Mouse (Mus musculus) bone marrow macrophage, adult 2 months (primary cell): ENCODE measurements around the gene Spata2l. TPM values are rescaled to one million over a fixed set of nuclear protein-coding genes. Genes with fewer than 3 reads are reported as not detected.
"Not testable (repeated sequence)": the region's sequence is repeated elsewhere in the genome, so short reads cannot be mapped to it uniquely, and the experiment has no call there.

ENCODE experiments used
- H3K27ac ChIP-seq: 2 replicates; pipeline ENCODE4 v1.5.1; 2012; ENCODE audit warnings: low read depth, low read length; ENCODE audit not compliant: insufficient read depth
- H3K4me1 ChIP-seq: 2 replicates; pipeline ENCODE4 v1.6.1; 2012; ENCODE audit warnings: low read length; ENCODE audit not compliant: control insufficient read depth, insufficient read depth
- H3K4me3 ChIP-seq: 2 replicates; pipeline ENCODE4 v1.5.1; 2012; ENCODE audit warnings: mild to moderate bottlenecking, low read length, moderate library complexity; ENCODE audit not compliant: insufficient read depth
- CTCF ChIP-seq: IDR thresholded peaks from 2 replicates; pipeline ENCODE4 v1.5.1; 2012; ENCODE audit warnings: low read depth, mild to moderate bottlenecking, low read length, moderate library complexity
- POLR2A ChIP-seq: IDR thresholded peaks from 2 replicates; pipeline ENCODE4 v1.6.1; 2012; ENCODE audit warnings: mild to moderate bottlenecking, low read depth, low read length, borderline replicate concordance
- polyA plus RNA-seq: library from polyadenylated mRNA; stranded (reverse); fragments of >200 nt; gene quantifications from 2 replicates; pipeline ENCODE4 v1.2.4, GENCODE M21; 2012; ENCODE audit not compliant: missing spikeins, insufficient read depth, insufficient read length

The Spata2l gene
- polyA plus RNA-seq, 1 experiment: 8.2 TPM

DNA sequence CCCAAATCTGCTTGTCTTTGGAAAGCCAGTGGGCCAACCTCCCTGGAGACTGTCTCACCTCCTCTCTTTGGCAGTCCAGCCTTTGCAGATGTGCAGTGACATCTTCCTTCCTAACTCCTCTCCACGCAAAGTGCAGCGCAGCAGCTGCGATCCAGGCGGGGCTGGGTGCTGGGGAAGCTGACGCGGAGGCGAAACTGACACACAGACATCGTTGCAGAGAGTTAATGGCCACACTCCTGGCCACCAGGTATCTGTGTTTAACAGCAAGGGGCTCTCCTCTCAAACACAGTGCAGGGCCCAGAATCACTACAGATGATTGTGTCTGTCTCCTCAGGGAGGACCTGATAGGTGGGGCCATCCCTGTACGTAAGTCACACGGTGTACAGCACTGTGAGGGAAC, 35.1 kb upstream of the Spata2l start:
- Histone ChIP-seq H3K4me1 (no peaks in the 10 kb centered on the region), H3K27ac (no peak overlapping the region), H3K4me3 (no peak overlapping the region)
- TF ChIP-seq CTCF (no peak), POLR2A (no peak)

DNA sequence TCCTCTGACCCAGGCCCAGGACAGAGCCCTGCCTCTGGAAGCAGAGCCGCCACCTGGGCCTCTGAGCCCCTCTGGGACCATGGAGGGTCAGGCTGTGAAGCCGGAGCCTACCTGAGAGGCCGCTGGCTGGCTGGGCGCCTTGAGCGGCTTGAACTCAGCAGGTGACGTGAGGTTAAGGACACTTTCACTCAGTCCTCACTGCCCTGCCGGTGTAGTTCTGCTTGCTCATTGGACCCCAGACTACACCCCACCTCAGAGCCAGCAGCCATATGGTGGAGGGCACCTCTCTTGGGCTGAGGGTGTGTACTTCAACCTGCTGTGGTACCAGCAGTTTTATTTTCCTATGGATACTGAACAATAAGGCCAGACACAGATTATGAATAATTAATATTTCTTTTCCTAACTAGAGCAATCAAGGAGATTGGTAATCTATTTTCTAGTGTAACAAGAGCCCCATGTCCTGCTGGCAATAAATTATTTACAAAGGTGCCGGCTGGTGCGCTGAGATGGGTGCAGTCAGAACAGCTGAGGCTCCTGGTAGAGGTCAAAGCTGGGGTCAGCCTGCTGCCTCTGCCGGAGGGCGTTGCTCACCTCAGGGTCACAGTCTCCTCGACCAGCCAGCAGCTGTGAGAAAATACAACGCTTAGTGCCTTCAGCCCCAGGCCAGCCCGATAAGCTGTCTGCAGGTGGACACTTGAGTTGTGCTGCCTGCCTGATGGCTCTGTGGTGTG, 32.1 kb upstream of the Spata2l start:
- no peak overlapping the region for H3K27ac ChIP-seq
- no peaks in the 10 kb centered on the region for H3K4me1 ChIP-seq
- H3K4me3 ChIP-seq: no peak overlapping the region
- TF ChIP-seq POLR2A (no peak), CTCF (no peak)

DNA sequence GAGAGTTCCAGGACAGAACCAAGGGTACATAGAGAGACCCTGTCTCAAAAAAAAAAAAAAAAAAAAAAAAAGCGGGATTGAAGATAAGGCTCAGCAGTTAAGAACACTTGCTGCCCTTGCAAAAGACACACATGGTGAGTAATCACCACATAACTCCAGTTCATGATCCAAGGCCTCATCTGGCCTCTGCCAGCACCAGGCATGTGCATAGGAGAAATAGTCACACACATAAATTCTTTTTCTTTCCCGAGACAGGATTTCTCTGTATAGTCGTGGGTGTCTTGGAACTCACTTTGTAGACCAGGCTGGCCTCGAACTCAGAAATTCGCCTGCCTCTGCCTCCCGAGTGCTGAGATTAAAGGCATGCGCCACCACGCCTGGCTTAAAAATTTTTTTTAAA, 21.6 kb upstream of the Spata2l start:
- not testable (repeated sequence) for H3K4me3 ChIP-seq, H3K27ac ChIP-seq, H3K4me1 ChIP-seq

DNA sequence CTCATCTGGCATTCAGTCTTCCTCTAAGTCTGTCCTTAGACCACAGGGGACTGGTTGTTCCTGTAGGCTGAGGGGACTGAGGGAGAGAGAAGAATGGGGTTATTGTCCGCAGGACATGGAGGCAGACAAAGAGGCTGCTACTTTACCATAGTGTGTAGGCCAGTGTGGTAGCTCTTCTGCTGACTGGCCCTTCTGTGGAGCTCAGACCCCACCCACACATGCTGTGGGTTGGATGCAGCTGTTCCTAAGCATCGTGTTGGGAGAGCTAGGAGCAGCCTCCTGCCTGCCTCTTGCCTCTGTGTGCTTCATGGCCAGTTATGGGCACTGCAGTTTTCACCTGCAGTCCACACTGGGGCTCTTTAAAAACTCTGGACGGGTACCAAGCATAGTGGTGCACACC, 21.1 kb upstream of the Spata2l start:
- H3K4me1 ChIP-seq: peaks cover 12% of the 10 kb centered on the region
- H3K4me3 ChIP-seq: no peak overlapping the region
- H3K27ac ChIP-seq: no peak overlapping the region
- TF ChIP-seq POLR2A (no peak), CTCF (no peak)

DNA sequence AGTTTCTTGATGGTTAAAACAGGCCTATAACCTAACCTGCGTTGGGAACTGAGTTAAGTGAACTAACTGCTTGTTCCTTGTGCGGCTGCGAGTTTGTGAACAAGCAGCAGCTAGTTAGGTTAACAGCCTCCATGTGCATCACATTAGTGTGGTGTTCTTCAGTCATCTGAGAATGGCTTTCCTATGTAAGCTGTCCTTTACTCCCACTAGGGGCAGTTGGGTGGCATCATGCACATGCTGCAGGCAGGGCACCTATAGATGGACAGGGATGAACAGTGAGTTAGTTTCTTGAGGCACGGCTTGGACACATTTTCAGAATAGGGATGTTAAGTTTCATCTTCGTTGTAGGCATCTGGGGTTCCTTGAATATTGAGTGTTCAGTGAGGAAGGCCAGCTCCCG, 19.1 kb upstream of the Spata2l start:
- Histone ChIP-seq H3K27ac (no peak overlapping the region), H3K4me1 (peaks cover 31% of the 10 kb centered on the region), H3K4me3 (peak overlapping the region; percentile 99)
- TF ChIP-seq POLR2A (no peak), CTCF (no peak)

DNA sequence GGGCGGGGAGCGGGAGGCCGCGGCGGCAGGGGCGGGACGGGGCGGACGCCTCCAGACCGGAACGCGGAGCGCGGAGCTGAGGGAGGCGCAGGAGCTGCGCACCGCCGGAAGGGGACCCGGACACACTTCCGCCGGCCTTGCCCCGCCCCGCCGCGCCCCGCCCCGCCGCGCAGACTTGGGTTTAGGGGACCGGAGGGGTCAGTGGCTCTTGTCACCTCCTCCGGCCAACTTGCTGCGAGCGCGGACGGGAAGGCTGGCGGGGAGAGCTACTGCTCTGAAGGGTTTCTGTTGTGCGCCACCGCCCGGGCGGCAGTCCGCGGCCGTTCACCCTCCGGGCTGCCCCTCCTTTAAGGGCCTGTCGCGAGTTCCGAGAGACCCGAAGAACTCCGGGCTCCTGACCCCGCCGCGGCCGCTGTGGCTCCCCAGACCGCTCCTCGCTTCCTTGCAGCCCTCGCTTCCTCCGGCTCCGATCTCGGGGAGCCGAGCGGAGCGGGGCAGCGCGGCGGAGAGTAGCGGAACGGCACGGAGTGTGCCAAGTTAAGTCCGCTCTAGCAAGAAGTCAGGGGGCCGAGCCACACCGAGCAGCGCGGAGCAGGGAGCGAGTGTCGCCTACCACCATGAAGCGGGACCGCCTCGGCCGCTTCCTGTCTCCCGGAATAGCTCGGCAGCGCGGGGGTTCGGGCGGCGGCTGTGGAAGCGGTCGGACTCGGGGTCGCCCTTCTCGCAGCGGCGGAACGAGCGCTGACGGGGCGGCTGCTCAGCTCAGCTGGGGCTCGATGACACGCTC, 18.3 kb upstream of the Spata2l start, which contains the start of the genes Zfp276 and Vps9d1:
Zfp276 (plus strand) TSS at position 97 of the 787 bp plus-strand sequence.
Vps9d1 (minus strand) TSS at position 250 of the 787 bp plus-strand sequence.
- H3K4me1 ChIP-seq: peaks cover 38% of the 10 kb centered on the region
- peak within 1 kb of the TSS; percentile 99 for H3K4me3 ChIP-seq
- H3K27ac ChIP-seq: peak within 1 kb of the TSS; percentile 80
- no peak for TF ChIP-seq CTCF
- no peak for TF ChIP-seq POLR2A

DNA sequence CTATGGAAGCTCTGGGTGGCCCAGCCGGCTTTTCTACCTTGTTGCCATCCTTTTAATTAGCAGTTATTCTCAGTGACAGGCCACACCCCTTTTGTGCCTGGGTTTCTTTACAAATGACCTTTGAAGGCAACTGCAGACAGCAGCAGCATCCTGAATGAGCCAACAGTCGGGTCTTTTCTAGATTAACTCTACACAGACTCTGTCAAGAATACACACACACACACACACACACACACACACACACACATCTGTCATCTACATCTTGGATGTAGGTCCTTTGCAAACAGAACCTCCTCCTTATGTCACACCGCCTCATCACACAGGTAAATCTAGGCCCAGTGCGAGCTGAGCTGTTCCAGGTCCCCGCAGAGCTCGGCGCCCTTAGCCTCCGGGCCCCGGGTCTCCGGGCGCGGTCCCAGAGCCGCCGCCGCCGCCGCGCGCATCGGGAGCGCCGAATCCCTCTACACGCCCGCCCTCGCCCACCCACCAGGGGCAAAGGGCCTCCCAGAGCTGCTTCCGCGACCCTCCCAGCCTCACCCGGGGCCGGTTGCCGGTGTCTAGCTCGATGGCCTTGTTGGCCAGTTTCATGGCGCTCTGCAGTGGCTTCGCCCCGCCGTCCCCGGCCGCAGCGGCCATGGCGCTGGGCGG, 17.5 kb upstream of the Spata2l start:
- TF ChIP-seq CTCF (no peak), POLR2A (peak; percentile 49; the same call in 1 of the 2 replicates)
- H3K4me1 ChIP-seq: peaks cover 44% of the 10 kb centered on the region
- peak overlapping the region; percentile 90 for H3K4me3 ChIP-seq
- H3K27ac ChIP-seq: peak overlapping the region; percentile 72

DNA sequence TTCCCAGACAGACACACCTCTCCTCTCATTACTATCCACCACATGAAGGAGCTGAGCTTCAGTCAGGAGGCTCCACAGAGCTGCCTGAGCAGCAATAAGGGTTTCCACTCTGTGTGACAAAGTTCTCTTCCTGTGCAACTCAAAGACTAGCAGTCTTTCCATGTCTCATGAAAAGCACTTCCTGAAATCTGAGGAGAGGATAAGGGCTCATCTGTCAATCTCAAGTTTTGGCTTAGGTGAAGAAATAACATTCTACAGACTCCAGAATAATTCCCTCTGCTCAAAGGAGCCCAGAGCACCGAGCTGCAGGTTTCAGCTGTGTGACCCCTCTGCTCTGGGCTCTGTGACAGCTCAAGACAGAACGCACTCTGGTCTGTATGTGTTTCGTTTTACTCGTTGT, 16.9 kb upstream of the Spata2l start:
- peak overlapping the region; percentile 90 for H3K4me3 ChIP-seq
- peak overlapping the region; percentile 72 for H3K27ac ChIP-seq
- no peak for TF ChIP-seq CTCF
- peaks cover 49% of the 10 kb centered on the region for H3K4me1 ChIP-seq

DNA sequence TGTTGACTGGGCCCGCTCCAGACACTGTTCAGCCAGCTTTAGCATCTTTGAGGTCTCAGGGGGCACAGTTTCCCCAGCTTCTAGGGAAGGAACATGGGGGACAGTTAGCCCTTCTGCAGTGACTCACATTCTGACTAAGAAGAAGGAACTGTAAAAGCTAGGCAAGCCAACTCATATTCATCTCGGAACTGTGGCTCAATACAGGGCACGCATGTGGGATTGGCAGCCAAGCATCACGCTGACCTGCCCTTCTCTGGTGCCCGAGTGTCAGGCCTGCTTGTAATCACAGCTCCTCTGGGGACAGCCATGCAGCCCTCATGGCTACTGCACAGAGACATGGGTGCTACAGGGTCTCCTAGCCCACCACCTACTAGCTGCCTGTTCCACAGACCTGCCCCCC, 14.9 kb upstream of the Spata2l start:
- TF ChIP-seq POLR2A (no peak), CTCF (no peak)
- Histone ChIP-seq H3K4me3 (no peak overlapping the region), H3K27ac (0 out of 2 replicates have a peak overlapping the region, but pooled peaks have one; percentile 14), H3K4me1 (peaks cover 51% of the 10 kb centered on the region)

DNA sequence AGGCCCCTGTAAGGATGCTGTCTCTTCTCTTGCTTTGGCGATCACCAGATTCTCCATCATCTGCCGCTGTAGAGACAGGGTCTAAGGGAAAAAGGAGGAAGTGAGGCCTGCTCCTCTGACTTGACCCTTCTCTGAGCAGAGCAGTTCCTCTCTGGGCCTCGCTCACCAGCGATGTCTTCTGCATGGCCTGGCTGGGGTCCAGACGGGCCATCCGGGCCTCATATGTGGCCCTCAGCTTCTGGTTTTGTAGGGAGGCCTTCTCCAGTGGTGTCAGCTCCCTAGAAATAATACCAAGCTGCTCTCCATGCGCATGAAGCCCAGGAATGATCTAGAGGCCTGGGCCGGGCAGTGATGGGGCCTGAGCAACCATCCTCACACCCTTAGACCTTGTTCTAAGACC, 12.6 kb upstream of the Spata2l start:
- Histone ChIP-seq H3K27ac (peak overlapping the region; percentile 64), H3K4me3 (no peak overlapping the region), H3K4me1 (peaks cover 45% of the 10 kb centered on the region)
- TF ChIP-seq POLR2A (no peak), CTCF (no peak)
